Mouse (Mus musculus) hindbrain, embryonic 16.5 days (tissue): Measurements from ENCODE around the gene Gbp10. TPM values are rescaled to one million over a fixed set of nuclear protein-coding genes. Genes with fewer than 3 reads are reported as not detected.
"Not testable (repeated sequence)": the region's sequence is repeated elsewhere in the genome, so short reads cannot be mapped to it uniquely, and the experiment has no call there.

Experiments
- ATAC-seq: fragments of 200-750 bp; cut with Nextera tagmentation; 2 replicates; pipeline ENCODE4 v1.8.0; 2017; ENCODE audit warnings: moderate TSS enrichment, moderate library complexity
- H3K27ac ChIP-seq: fragments of 300-500 bp; sonication (generic); 2 replicates; pipeline ENCODE4 v1.5.1; 2014; ENCODE audit warnings: low read depth, mild to moderate bottlenecking, control low read depth, low read length, moderate library complexity
- H3K27me3 ChIP-seq: fragments of 300-500 bp; sonication (generic); replicated peaks from 2 replicates; pipeline ENCODE4 v1.6.1; 2014; ENCODE audit warnings: low read length; ENCODE audit not compliant: control insufficient read depth, insufficient read depth
- H3K36me3 ChIP-seq: fragments of 300-500 bp; sonication (generic); 2 replicates; pipeline ENCODE4 v1.6.1; 2014; ENCODE audit warnings: mild to moderate bottlenecking, low read length, moderate library complexity, mixed read lengths; ENCODE audit not compliant: control insufficient read depth, insufficient read depth
- H3K4me1 ChIP-seq: fragments of 300-500 bp; sonication (generic); 2 replicates; pipeline ENCODE4 v1.6.1; 2014; ENCODE audit warnings: low read depth, low read length; ENCODE audit not compliant: control insufficient read depth, insufficient read depth
- H3K4me2 ChIP-seq: fragments of 300-500 bp; sonication (generic); 2 replicates; pipeline ENCODE4 v1.6.1; 2014; ENCODE audit warnings: mild to moderate bottlenecking, low read length, control low read depth, moderate library complexity
- H3K4me3 ChIP-seq: fragments of 300-500 bp; sonication (generic); 2 replicates; pipeline ENCODE4 v1.5.1; 2014; ENCODE audit warnings: mild to moderate bottlenecking, low read length, control low read depth, moderate library complexity
- H3K9ac ChIP-seq: fragments of 300-500 bp; sonication (generic); 2 replicates; pipeline ENCODE4 v1.6.1; 2014; ENCODE audit warnings: low read depth, mild to moderate bottlenecking, control low read depth, low read length, moderate library complexity
- H3K9me3 ChIP-seq: fragments of 300-500 bp; sonication (generic); 2 replicates; pipeline ENCODE4 v1.6.1; 2014; ENCODE audit warnings: mild to moderate bottlenecking, low read length, moderate library complexity; ENCODE audit not compliant: control insufficient read depth
- WGBS: fragments of 180-500 bp; shearing (Covaris S2); extraction: QIAGEN DNeasy Blood & Tissue Kit; methylation state at CpG from one replicate; pipeline ENCODE4 v1.1.7; 2014; 5-methylcytosine and 5-hydroxymethylcytosine counted together
- polyA plus RNA-seq: library from polyadenylated mRNA; unstranded; fragments of >200 nt; fragmentation: Nextera tagmentation; extraction: Ambion mirVana; gene quantifications from 2 replicates; pipeline ENCODE4 v1.2.1, GENCODE M21; 2015

Gene Gbp10
- 1.1 TPM in 2 replicates for polyA plus RNA-seq

DNA sequence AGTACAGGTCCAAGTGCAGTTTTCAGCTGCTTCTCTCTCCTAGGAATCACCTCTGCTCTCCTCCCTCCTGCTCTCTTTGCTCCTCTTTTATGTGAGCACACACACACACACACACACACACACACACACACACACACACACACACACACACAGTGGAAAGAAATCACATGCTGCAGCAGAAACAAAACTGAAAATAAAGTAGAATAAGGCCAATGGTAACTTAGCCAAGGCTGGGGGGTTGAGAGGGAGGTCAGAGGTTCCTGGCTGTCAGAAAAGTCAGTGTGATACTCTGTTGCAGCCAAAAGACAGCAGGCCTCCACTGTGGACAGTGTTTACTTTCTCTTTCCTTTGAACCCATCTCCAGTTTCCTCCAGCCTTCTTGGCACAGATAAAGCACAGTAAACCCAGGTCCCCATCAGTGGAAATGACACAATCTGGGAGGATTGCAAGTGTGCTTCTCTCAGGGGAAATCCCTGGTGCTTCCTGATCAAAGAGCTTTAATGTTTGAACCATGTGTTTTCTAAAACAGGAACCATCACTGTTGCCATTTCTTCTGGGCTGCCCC is at the start of gene Gbp10:
Gene Gbp10 (minus strand): TSS at position 51 of the 565 bp plus-strand sequence.
- ATAC-seq: peak; percentile 40; the same call in 1 of the 2 replicates
- H3K4me1 ChIP-seq, H3K9ac ChIP-seq, H3K9me3 ChIP-seq, H3K27me3 ChIP-seq, H3K4me2 ChIP-seq, H3K36me3 ChIP-seq, H3K4me3 ChIP-seq, H3K27ac ChIP-seq: not testable (repeated sequence)

DNA sequence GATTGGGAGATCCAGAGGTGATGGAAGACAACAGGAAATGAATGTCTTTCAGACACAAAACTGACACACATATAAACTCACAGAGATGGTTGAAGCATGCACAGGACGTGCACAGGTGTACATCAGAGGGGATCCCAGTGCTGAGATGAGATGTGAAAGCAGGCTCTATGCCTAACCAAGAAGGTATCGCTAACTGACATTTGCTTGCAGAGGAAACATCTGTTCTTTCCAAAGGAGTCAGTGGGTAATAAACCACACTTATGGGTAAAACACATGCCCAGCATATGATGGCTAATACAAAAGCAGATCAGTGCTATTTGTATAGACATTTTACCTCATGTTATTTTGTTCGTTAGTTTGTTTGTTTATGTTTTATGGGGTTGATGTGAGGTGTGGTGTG is 21.3 kb upstream of the Gbp10 start:
- H3K27ac ChIP-seq, H3K36me3 ChIP-seq, H3K4me3 ChIP-seq, ATAC-seq, H3K27me3 ChIP-seq, H3K9me3 ChIP-seq, H3K4me1 ChIP-seq, H3K9ac ChIP-seq, H3K4me2 ChIP-seq: not testable (repeated sequence)
- WGBS: no CpG with 5 or more reads among the region's 3 CpGs

DNA sequence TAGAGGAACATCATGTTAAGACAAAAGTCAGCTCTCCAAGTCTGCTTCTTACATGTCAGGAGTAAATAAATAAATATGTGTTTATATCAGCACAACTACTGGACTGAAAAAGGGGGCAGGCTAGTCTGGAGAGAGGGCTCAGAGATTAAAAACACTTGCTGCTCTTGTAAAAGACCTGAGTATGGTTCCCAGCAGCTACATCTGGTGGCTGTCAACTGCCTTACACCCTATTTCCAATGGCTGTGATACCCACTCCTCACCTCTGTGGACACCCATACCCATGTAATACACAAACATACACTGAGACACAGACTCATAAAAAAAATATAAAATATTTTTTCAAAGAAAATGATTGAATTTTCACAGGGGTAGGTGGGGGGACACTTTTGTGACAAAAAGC is 13.2 kb upstream of the Gbp10 start:
- H3K9ac ChIP-seq: no peak overlapping the region
- H3K4me2 ChIP-seq: no peak overlapping the region
- no peak overlapping the region for H3K27ac ChIP-seq
- no peaks in the 10 kb centered on the region for H3K27me3 ChIP-seq
- no peak overlapping the region for H3K4me3 ChIP-seq
- no peaks in the 10 kb centered on the region for H3K9me3 ChIP-seq
- H3K4me1 ChIP-seq: no peaks in the 10 kb centered on the region
- no peak for ATAC-seq
- H3K36me3 ChIP-seq: no peaks in the 10 kb centered on the region

DNA sequence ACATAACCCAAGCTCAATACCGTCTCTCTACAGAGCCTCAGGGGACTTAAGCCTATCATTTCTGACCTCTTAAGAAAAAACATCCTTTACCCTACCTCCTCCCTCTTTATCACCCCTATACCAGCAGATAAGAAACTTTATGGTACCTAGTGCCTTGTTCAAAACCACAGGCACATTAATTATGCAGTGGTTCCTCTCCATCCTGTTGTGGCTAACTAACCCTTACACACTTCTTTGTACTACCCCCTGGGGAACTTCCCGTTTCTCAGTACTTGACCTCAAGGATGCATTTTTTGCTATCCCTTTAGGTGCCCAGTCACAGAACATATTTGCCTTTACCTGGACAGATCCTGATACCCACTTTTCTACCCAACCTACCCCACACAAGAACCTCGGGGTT is 5.4 kb upstream of the Gbp10 start:
- H3K4me1 ChIP-seq, H3K9me3 ChIP-seq, H3K36me3 ChIP-seq, H3K9ac ChIP-seq, H3K4me2 ChIP-seq, H3K4me3 ChIP-seq, H3K27me3 ChIP-seq, ATAC-seq, H3K27ac ChIP-seq: not testable (repeated sequence)
- WGBS: 83% methylated on average over 3 of the region's 3 CpGs

DNA sequence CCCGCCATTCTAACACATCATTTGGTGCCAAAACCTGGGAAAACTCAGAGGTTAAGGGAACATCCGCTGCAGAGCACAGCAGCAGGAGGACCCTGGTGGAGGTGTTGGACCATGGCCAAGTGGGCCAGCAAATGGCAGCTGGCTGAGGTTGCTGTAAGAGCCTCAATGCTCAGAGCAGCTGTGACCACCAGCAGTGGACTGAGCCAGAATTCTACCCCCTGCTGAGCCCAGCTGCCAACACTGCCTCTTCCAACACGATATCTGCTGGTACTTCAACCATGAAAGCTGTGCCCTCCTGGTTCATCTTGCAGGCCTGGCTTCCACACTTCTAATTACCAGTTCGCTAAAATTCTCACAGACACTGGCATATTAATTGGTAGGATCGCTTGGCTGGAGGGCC is 1.6 kb upstream of the Gbp10 start:
- WGBS: 59% methylated on average over 5 of the region's 5 CpGs
- H3K9me3 ChIP-seq, H3K27ac ChIP-seq, H3K36me3 ChIP-seq, H3K4me1 ChIP-seq, H3K4me3 ChIP-seq, H3K27me3 ChIP-seq, H3K4me2 ChIP-seq, H3K9ac ChIP-seq: not testable (repeated sequence)
- ATAC-seq: peak; percentile 85

DNA sequence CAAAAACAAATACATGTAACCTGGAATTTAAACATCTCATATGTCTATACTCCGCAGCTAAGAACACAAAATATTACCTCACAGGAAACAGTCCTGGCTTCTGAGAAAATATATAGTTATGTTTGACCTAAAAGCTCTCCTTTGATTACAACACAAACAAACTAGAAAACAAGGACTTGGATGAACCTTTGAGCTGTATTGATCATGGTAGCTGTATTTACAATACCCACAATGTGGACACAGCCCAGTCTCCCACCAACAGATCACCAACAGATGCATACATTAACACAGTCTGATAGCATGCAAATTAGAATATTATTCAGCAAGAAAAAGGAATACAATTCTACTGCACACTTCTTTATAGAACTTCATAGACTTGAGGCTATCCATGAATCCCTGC is 931 bp downstream of the Gbp10 start:
- H3K4me1 ChIP-seq, H3K27me3 ChIP-seq, H3K27ac ChIP-seq, H3K9ac ChIP-seq, H3K4me2 ChIP-seq, H3K4me3 ChIP-seq, ATAC-seq, H3K9me3 ChIP-seq, H3K36me3 ChIP-seq: not testable (repeated sequence)
- WGBS: 96% methylated on average over 1 of the region's 1 CpGs

DNA sequence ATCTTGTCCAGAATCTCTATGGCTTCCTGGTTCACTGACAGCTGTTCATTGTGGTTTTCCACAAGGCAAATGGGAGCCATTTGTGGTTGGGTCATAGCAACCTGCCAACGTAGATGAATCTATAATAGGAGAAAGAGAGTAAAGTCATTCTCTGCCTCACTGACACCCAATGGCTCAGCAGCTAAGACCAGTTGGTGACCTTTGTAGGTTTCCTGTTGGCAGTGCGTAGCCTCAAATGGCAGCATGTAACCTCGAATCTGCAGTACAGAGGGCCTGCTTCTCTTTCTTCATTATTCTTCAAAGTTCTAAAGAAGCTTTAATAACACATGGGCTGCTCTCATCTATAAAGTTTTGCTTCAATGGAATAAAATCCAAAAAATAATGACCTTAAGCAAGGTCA is 3.3 kb downstream of the Gbp10 start:
- not testable (repeated sequence) for H3K9me3 ChIP-seq, H3K27ac ChIP-seq, H3K9ac ChIP-seq, H3K36me3 ChIP-seq, H3K27me3 ChIP-seq, ATAC-seq, H3K4me2 ChIP-seq, H3K4me3 ChIP-seq, H3K4me1 ChIP-seq
- 76% methylated on average over 3 of the region's 3 CpGs for WGBS

DNA sequence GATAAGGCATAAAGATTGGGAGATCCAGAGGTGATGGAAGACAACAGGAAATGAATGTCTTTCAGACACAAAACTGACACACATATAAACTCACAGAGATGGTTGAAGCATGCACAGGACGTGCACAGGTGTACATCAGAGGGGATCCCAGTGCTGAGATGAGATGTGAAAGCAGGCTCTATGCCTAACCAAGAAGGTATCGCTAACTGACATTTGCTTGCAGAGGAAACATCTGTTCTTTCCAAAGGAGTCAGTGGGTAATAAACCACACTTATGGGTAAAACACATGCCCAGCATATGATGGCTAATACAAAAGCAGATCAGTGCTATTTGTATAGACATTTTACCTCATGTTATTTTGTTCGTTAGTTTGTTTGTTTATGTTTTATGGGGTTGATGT is 30.4 kb downstream of the Gbp10 start:
- not testable (repeated sequence) for H3K4me1 ChIP-seq, ATAC-seq, H3K9me3 ChIP-seq, H3K27me3 ChIP-seq, H3K27ac ChIP-seq, H3K9ac ChIP-seq, H3K36me3 ChIP-seq, H3K4me2 ChIP-seq, H3K4me3 ChIP-seq
- no CpG with 5 or more reads among the region's 3 CpGs for WGBS

DNA sequence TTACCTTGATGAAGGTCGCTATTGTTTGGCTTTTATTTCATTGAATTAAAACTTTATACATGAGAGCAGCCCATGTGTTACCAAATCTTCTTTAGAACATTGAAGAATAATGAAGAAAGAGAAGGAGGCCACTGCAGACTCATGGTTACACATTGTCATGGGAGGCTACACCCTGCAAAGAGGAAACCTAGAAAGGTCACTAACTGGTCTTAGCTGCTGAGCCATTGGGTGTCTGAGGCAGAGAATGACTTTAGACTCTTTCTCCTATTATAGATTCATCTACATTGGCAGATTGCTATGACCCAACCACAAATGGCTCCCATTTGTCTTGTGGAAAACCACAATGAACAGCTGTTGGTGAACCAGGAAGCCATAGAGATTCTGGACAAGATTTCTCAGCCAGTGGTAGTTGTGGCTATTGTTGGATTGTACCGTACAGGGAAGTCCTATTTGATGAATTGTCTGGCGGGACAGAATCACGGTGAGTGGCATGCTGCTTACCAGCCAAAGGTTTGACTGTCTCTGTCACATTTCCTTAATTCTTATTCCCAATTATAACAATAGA is 38.5 kb downstream of the Gbp10 start:
- H3K4me1 ChIP-seq, H3K9ac ChIP-seq, H3K36me3 ChIP-seq, H3K4me2 ChIP-seq, H3K27me3 ChIP-seq, H3K4me3 ChIP-seq, H3K9me3 ChIP-seq, H3K27ac ChIP-seq, ATAC-seq: not testable (repeated sequence)
- 81% methylated on average over 4 of the region's 4 CpGs for WGBS

DNA sequence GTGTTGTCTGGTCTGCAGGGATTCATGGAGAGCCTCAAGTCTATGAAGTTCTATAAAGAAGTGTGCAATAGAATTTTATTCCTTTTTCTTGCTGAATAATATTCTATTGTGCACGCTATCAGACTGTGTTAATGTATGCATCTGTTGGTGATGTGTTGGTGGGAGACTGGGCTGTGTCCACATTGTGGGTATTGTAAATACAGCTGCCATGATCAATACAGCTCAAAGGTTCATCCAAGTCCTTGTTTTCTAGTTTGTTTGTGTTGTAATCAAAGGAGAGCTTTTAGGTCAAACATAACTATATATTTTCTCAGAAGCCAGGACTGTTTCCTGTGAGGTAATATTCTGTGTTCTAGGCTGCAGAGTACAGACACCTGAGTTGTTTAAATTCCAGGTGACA is 40.2 kb downstream of the Gbp10 start:
- 93% methylated on average over 1 of the region's 1 CpGs for WGBS
- not testable (repeated sequence) for ATAC-seq, H3K27ac ChIP-seq

More for the DNA sequence above, 40.2 kb downstream of the Gbp10 start:
- not testable (repeated sequence) for H3K4me3 ChIP-seq, H3K4me1 ChIP-seq, H3K9ac ChIP-seq, H3K27me3 ChIP-seq, H3K4me2 ChIP-seq, H3K36me3 ChIP-seq, H3K9me3 ChIP-seq
